Mouse (Mus musculus): Measurements from ENCODE around the gene Tmc5. TPM values are rescaled to one million over a fixed set of nuclear protein-coding genes. Genes with fewer than 3 reads are reported as not detected.

Tmc5 gene
- total RNA-seq, 1 experiment: 0.80 TPM

- Histone ChIP-seq H3K27ac (ENCODE audit: insufficient read depth, low read depth, low read length, poor library complexity, severe bottlenecking) (no peak overlapping the region), H3K9me3 (ENCODE audit: control insufficient read depth, insufficient read depth, low read depth, low read length) (no peaks in the 10 kb centered on the region), H3K9ac (ENCODE audit: insufficient read depth, low read depth, low read length, poor library complexity, severe bottlenecking) (no peak overlapping the region), H3K4me3 (ENCODE audit: insufficient read depth in 1 of 2, low read depth in 1 of 2, low read length in 2 of 2, poor library complexity in 1 of 2, severe bottlenecking in 1 of 2) (no peak overlapping the region), H3K36me3 (ENCODE audit: control insufficient read depth, insufficient read depth, low read length, poor library complexity, severe bottlenecking) (no peaks in the 10 kb centered on the region), H3K4me1 (ENCODE audit: control insufficient read depth in 2 of 2, insufficient read depth in 2 of 2, low read length in 2 of 2, poor library complexity in 1 of 2) (peaks cover 15 to 19% of the 10 kb centered on the region in 2 experiments; a peak in 3 of 4 replicates)
- TF ChIP-seq MAFK (IDR thresholded peaks at IDR 0.05; ENCODE audit: insufficient read depth, low read depth, low read length) (no peak), ZNF384 (IDR thresholded peaks at IDR 0.05; ENCODE audit: low read depth, low read length) (no peak), ZC3H11A (IDR thresholded peaks at IDR 0.05; ENCODE audit: borderline replicate concordance, low read depth, low read length) (no peak), CHD2 (IDR thresholded peaks at IDR 0.05; ENCODE audit: low read depth, low read length) (no peak), HCFC1 (IDR thresholded peaks at IDR 0.05; ENCODE audit: borderline replicate concordance, insufficient read depth, low read length) (no peak)
- in situ Hi-C loops (cut with MboI; ENCODE audit: low sequenced_read_pairs in 2 of 2, unreplicated experiment in 2 of 2): loop anchor here (10.0 to 25.0 kb wide), 2 partner anchors 104 to 279 kb away; no protein-coding TSS in a partner anchor
- no peak for DNase-seq (ENCODE audit: low read depth, low spot score)
Observed at GRCm38 (mm10) chr7:118590726-118591305, 6.3 kb upstream of the Tmc5 start.

DNA sequence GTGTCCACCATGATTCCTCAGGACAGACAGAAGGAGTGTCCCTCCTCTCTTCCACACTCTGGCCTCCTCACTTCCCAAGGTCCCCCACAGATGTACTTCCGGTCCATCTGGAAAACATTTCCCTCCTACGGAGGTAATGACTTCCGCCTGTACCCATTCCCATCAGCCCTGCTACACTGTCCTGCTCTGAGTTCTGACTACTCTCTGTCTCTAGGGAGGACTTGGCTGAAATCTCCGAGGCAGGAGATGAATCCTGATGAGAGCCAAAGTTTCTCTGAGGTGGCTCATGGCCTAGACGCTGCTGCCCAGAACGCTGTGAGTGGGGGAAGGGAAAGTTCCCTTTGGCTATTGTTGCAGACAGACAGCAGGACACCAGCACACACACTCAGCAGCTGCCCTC, 5.0 kb upstream of the Tmc5 start:
- Histone ChIP-seq H3K36me3 (ENCODE audit: control insufficient read depth, insufficient read depth, low read length, poor library complexity, severe bottlenecking) (no peaks in the 10 kb centered on the region; the same call in 1 of the 2 replicates), H3K9ac (ENCODE audit: insufficient read depth, low read depth, low read length, poor library complexity, severe bottlenecking) (no peak overlapping the region), H3K4me1 (ENCODE audit: control insufficient read depth in 2 of 2, insufficient read depth in 2 of 2, low read length in 2 of 2, poor library complexity in 1 of 2) (peaks cover 19 to 22% of the 10 kb centered on the region in 2 experiments), H3K4me3 (ENCODE audit: insufficient read depth in 1 of 2, low read depth in 1 of 2, low read length in 2 of 2, poor library complexity in 1 of 2, severe bottlenecking in 1 of 2) (peak overlapping the region in 1 of 2 experiments; percentile 35; a peak in 3 of 4 replicates), H3K27ac (ENCODE audit: insufficient read depth, low read depth, low read length, poor library complexity, severe bottlenecking) (no peak overlapping the region), H3K9me3 (ENCODE audit: control insufficient read depth, insufficient read depth, low read depth, low read length) (no peaks in the 10 kb centered on the region)
- no peak for TF ChIP-seq ZC3H11A (IDR thresholded peaks at IDR 0.05; ENCODE audit: borderline replicate concordance, low read depth, low read length)
- peak; percentile 38; the same call in 1 of the 2 replicates for TF ChIP-seq HCFC1 (IDR thresholded peaks at IDR 0.05; ENCODE audit: borderline replicate concordance, insufficient read depth, low read length)
- in situ Hi-C loops (cut with MboI; ENCODE audit: low sequenced_read_pairs in 2 of 2, unreplicated experiment in 2 of 2): loop anchor here (10.0 to 25.0 kb wide), 2 partner anchors 103 to 280 kb away; no protein-coding TSS in a partner anchor
- DNase-seq (ENCODE audit: low read depth, low spot score): no peak

GRCm38 (mm10) chr7:118593567-118594407, 3.3 kb upstream of the Tmc5 start:
- TF ChIP-seq HCFC1 (IDR thresholded peaks at IDR 0.05; ENCODE audit: borderline replicate concordance, insufficient read depth, low read length) (no peak), ZNF384 (IDR thresholded peaks at IDR 0.05; ENCODE audit: low read depth, low read length) (0 out of 2 replicates have a peak, but pooled peaks have one; percentile 56), CHD2 (IDR thresholded peaks at IDR 0.05; ENCODE audit: low read depth, low read length) (peak; percentile 64; the same call in 1 of the 2 replicates), MAFK (IDR thresholded peaks at IDR 0.05; ENCODE audit: insufficient read depth, low read depth, low read length) (0 out of 2 replicates have a peak, but pooled peaks have one; percentile 14)
- Histone ChIP-seq H3K36me3 (ENCODE audit: control insufficient read depth, insufficient read depth, low read length, poor library complexity, severe bottlenecking) (no peaks in the 10 kb centered on the region; the same call in 1 of the 2 replicates), H3K9me3 (ENCODE audit: control insufficient read depth, insufficient read depth, low read depth, low read length) (no peaks in the 10 kb centered on the region), H3K4me3 (ENCODE audit: insufficient read depth in 1 of 2, low read depth in 1 of 2, low read length in 2 of 2, poor library complexity in 1 of 2, severe bottlenecking in 1 of 2) (peak overlapping the region; percentile 35 to 53), H3K27ac (ENCODE audit: insufficient read depth, low read depth, low read length, poor library complexity, severe bottlenecking) (peak overlapping the region; percentile 73), H3K9ac (ENCODE audit: insufficient read depth, low read depth, low read length, poor library complexity, severe bottlenecking) (peak overlapping the region; percentile 17; the same call in 1 of the 2 replicates), H3K4me1 (ENCODE audit: control insufficient read depth in 2 of 2, insufficient read depth in 2 of 2, low read length in 2 of 2, poor library complexity in 1 of 2) (peaks cover 19 to 26% of the 10 kb centered on the region in 2 experiments)
- in situ Hi-C loops (cut with MboI; ENCODE audit: low sequenced_read_pairs in 2 of 2, unreplicated experiment in 2 of 2): loop anchor here (10.0 to 25.0 kb wide), 2 partner anchors 101 to 281 kb away; no protein-coding TSS in a partner anchor
- DNase-seq (ENCODE audit: low read depth, low spot score): peak; percentile 98

- no peaks in the 10 kb centered on the region for H3K9me3 ChIP-seq (ENCODE audit: control insufficient read depth, insufficient read depth, low read depth, low read length)
- in situ Hi-C loops (cut with MboI; ENCODE audit: low sequenced_read_pairs in 2 of 2, unreplicated experiment in 2 of 2): loop anchor here (10.0 to 25.0 kb wide), 2 partner anchors 100 to 282 kb away; no protein-coding TSS in a partner anchor
- peaks cover 19 to 26% of the 10 kb centered on the region in 2 experiments for H3K4me1 ChIP-seq (ENCODE audit: control insufficient read depth in 2 of 2, insufficient read depth in 2 of 2, low read length in 2 of 2, poor library complexity in 1 of 2)
- TF ChIP-seq ZNF384 (IDR thresholded peaks at IDR 0.05; ENCODE audit: low read depth, low read length) (no peak), MAFK (IDR thresholded peaks at IDR 0.05; ENCODE audit: insufficient read depth, low read depth, low read length) (no peak), CHD2 (IDR thresholded peaks at IDR 0.05; ENCODE audit: low read depth, low read length) (no peak), ZC3H11A (IDR thresholded peaks at IDR 0.05; ENCODE audit: borderline replicate concordance, low read depth, low read length) (no peak), HCFC1 (IDR thresholded peaks at IDR 0.05; ENCODE audit: borderline replicate concordance, insufficient read depth, low read length) (no peak)
- peak overlapping the region; percentile 17 for H3K9ac ChIP-seq (ENCODE audit: insufficient read depth, low read depth, low read length, poor library complexity, severe bottlenecking)
- no peak for DNase-seq (ENCODE audit: low read depth, low spot score)
- H3K4me3 ChIP-seq (ENCODE audit: insufficient read depth in 1 of 2, low read depth in 1 of 2, low read length in 2 of 2, poor library complexity in 1 of 2, severe bottlenecking in 1 of 2): peak overlapping the region; percentile 35 to 50
- no peak overlapping the region for H3K27ac ChIP-seq (ENCODE audit: insufficient read depth, low read depth, low read length, poor library complexity, severe bottlenecking)
- H3K36me3 ChIP-seq (ENCODE audit: control insufficient read depth, insufficient read depth, low read length, poor library complexity, severe bottlenecking): no peaks in the 10 kb centered on the region; the same call in 1 of the 2 replicates
Observed at GRCm38 (mm10) chr7:118594611-118595010, 2.5 kb upstream of the Tmc5 start.
